Mouse (Mus musculus) gastrocnemius, postnatal 25 days (tissue): ENCODE measurements around the gene Igtp. TPM values are rescaled to one million over a fixed set of nuclear protein-coding genes. Genes with fewer than 3 reads are reported as not detected.
"Not testable (repeated sequence)": the region's sequence is repeated elsewhere in the genome, so short reads cannot be mapped to it uniquely, and the experiment has no call there.

Experiments used
- DNase-seq: peaks from one replicate; pipeline ENCODE4 v3.0.0; 2022
- long read RNA-seq, 2 experiments: library from polyadenylated mRNA; stranded (forward); transcript quantifications; one replicate each; pipeline ENCODE4 v2.0.0; 2021
- total RNA-seq, 2 experiments: library from RNA; stranded (reverse); gene quantifications; 1 replicate in 1 of 2; 2 replicates in 1 of 2; pipeline ENCODE4 v1.2.3; 2021

Igtp gene
- 1 to 10 TPM; 3.6 to 4.3 TPM for total RNA-seq
- long read RNA-seq, experiment 1, transcript Igtp-201 (3 exons, 2,022 nt): major isoform, 8 of 8 reads
- long read RNA-seq, experiment 1, partial matches to known transcripts: 0 of 8 reads
- long read RNA-seq, experiment 1, other reads (novel, unspliced or antisense): 0 of 8 reads
- long read RNA-seq, experiment 2, partial matches to known transcripts: 4 of 8 reads
- long read RNA-seq, experiment 2, other reads (novel, unspliced or antisense): 0 of 8 reads

DNA sequence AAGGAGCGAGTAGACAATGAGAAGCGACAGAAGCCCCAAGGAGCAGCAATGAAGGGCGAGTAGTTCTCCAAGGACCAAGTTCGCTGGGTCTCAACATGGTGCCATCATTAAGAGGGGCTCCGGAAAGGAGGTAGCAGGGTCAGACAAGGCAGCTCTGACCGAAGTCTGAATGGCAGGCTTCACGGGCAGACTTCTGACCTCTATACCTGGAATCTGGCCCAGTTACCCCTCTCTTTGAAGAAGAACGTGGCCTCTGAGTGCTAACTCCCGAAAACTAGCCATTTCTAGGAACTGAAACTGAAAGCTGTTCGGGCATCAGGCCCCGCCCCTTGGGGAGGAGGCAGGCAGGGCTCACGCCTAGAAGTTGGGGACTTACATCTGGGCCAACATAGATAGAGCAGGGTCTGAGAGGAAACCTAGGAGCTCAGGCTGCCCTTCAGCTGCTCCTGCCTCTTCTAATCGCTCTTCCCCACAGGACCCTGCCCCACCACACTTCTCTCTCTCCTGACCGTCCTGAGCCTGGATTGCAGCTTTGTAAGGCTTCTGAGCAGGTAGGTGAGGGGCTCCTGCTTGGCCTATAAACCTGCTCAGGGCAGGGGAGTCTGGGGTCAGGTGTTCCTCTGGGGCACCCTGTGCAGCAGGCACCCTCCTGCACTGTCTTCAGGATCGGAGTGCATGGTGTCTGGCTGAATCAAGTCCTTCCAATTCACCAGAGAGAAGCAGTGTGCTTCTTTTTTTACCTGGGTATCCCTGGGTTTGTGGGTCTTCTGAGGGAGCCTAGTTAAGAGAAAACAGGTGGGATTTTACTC is at the start of gene Igtp, which contains the start of gene Irgm2:
Gene Igtp, plus strand, starts transcription at position 328 of the 809 bp plus-strand sequence.
Gene Irgm2, plus strand, starts transcription at position 390 of the 809 bp plus-strand sequence.
- peak; percentile 77 for DNase-seq

DNA sequence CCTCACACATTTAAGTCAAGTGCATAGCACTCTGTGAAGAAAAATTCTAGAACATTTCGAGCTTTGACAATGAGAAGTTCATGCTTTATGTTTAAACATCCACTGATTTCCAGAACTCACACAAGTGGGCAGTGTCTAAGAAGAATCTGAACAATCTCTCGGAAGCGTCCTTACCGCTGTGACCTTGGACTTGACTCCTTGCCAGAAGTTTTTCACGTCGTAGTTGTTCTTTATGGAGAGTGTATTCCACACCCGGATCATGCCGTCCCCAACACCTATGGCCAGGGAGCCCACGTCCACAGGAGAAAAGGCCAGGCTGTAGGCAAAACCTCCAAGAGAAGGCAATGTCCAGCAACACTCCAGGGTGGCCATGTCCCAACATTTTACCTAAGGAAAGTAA is 43.9 kb upstream of the Igtp start:
- DNase-seq: no peak

DNA sequence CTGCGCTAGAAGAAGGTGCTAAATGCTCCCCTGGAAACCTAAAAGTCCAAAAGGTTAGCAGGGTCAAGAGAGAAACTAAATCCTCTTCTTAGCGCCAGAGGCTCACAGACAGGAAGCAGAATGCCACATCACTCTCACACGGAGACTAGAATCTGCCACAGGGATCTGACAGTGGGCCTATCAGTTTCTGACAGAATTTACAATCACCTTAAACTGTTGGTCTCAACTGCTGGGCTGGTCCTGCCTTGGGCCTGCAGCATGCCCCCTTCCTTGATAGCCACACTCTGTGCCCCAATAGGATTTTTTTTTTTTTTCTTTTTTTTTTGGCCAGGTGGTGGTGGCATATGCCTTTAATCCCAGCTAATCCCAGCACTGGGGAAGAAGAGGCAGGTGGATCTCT is 42.5 kb upstream of the Igtp start:
- no peak for DNase-seq

GRCm38 (mm10) chr11:58165072-58165471 is 34.3 kb upstream of the Igtp start:
- DNase-seq: no peak

- DNase-seq: no peak
These were observed 31.6 kb upstream of the Igtp start for GRCm38 (mm10) chr11:58167822-58168166.

DNA sequence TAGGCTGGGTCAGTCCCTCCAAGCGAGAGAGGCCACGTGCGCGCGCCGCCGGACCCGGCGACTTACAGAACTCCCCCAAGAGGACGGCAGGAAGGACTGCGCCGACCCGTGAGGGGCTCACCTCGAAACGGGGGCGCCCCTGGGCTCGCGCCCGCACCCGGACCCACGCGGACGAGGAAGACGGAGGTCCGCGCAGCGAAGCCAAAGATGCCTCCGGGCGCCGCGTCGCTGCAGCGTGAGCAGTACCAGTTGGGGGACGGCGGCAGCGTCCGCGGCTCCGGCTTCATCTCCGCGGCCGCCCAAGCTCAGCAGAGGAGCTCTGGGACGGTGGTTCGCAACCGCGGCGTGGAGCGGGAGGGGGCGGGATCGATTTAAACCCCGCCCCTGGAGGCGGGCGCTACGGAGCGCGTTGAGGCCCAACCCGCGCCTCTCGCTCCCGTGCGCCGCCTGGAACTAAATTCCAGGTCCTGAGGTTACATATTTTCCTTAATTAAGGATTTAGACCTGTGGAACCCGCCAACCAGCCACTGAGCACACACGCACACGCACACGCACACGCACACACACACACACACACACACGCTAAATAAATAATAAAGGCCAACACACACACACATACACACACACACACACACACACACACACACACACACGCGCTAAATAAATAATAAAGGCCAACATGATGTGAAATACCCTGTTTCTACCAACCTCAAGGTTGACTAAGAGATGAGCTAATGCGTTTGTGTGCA is 31.0 kb upstream of the Igtp start, which contains the start of gene Gemin5:
Gene Gemin5, minus strand, starts transcription at position 373 of the 749 bp plus-strand sequence.
- DNase-seq: peak; percentile 78

DNA sequence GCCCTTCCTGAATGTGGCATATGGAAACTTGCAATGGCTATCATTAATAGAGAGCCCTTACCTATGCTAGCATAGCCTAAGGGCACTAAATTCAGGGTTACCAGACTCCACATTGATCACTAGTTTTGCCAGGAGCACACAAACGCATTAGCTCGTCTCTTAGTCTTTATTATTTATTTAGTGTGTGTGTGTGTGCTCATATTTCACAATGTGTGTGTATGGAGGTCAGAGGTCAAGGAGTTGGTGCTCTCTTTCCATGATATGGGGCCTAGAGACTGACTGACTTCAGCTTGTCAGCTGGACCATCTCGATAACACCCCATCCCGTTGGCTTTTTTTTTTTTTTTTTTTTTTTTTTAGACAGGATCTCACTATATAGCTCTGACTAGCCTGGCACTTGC is 29.7 kb upstream of the Igtp start:
- DNase-seq: no peak

- peak; percentile 89 for DNase-seq
These were observed 27.8 kb upstream of the Igtp start, which contains the start of gene Mrpl22 for GRCm38 (mm10) chr11:58171459-58172091. Gene Mrpl22 (plus strand): TSS chr11:58171661.

- DNase-seq: peak; percentile 50
These were observed 19.8 kb upstream of the Igtp start for GRCm38 (mm10) chr11:58179563-58179962.

DNA sequence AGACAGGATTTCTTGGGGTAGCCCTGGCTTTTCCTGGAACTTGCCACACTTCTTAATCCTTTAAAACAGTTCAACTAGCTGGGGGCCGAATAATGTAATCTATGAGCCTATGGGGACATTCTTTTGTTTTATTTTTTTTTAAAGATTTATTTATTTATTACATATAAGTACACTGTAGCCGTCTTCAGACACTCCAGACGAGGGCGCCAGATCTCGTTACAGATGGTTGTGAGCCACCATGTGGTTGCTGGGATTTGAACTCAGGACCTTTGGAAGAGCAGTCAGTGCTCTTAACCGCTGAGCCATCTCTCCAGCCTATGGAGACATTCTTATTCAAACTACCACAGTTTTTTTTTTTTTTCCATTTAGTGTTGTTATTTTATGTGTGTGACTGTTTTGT is 19.4 kb upstream of the Igtp start:
- DNase-seq: not testable (repeated sequence)

GRCm38 (mm10) chr11:58180756-58181155 is 18.6 kb upstream of the Igtp start:
- DNase-seq: no peak

DNA sequence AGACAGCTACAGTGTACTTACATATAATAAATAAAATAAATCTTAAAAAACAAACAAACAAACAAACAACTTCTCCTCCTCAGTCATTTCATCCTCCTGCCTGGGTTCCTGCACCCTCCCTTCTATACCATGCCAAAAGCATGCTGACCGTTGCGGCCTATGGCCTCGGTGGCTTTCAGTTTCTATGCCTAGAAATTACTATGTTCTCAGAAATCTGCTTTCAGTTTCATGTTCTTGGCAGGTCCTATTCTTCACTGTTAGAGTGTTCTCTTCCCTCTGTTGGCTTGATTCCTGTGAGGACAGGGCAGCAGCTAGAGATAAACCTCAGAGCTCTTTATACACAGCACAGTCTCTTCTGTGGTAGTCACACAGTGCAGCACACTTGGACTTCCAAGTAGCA is 15.8 kb upstream of the Igtp start:
- DNase-seq: no peak

GRCm38 (mm10) chr11:58189675-58190074 is 9.7 kb upstream of the Igtp start:
- DNase-seq: no peak

- DNase-seq: no peak
These were observed 6.0 kb upstream of the Igtp start for GRCm38 (mm10) chr11:58193326-58193725.

DNA sequence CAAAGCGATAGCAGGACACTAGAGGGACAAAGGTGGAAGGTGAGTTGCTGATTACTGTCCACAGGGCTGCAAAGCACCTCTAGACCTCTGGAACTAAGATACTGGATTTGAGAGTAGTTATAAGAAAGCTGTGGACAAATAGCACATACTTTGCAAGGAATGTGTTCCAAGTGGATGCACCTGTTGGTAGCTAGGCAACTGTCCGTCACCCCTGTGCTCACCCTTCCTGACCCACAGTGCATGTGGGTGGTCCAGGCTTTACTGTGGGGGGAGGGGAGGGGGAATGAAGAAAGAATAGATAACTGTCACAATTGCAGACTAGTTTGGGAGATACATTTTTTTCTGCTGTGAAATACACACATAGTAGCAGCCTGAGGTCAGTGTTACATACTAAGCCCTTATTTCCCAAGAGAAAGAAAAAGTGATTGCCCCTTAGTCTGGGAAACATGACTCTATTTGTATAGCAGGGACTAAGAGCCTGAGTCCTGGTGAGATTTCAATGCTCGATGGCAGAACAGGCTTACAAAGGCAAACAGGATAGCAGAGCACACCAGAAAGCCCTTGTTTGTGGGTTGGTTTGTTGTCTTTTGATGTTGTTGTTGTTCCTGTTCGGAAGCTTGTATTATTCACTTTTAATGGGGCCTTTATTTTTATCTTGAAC is 5.4 kb upstream of the Igtp start:
- no peak for DNase-seq

GRCm38 (mm10) chr11:58198663-58199062 is 693 bp upstream of the Igtp start:
- DNase-seq: no peak

DNA sequence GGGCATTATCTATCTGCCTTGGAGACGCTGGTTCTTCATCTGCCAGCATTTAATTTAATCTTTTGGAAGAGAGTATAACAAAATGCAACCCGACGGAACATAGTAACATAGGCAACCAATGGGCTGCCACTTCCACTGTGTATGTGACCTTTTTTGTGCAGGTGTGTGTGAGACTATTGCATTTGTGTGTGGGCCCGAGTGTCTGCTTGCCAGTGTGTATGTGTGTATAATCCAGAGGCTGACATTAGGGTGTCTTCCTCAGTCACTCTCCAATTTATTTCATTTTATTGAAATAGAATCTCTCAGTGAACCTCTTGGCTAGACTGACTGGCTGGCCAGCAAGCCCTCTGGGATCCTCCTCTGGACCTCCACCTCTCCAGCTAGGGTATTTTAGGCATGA is 870 bp downstream of the Igtp start:
- DNase-seq: no peak

GRCm38 (mm10) chr11:58201052-58201451 is 1.7 kb downstream of the Igtp start:
- DNase-seq: no peak

DNA sequence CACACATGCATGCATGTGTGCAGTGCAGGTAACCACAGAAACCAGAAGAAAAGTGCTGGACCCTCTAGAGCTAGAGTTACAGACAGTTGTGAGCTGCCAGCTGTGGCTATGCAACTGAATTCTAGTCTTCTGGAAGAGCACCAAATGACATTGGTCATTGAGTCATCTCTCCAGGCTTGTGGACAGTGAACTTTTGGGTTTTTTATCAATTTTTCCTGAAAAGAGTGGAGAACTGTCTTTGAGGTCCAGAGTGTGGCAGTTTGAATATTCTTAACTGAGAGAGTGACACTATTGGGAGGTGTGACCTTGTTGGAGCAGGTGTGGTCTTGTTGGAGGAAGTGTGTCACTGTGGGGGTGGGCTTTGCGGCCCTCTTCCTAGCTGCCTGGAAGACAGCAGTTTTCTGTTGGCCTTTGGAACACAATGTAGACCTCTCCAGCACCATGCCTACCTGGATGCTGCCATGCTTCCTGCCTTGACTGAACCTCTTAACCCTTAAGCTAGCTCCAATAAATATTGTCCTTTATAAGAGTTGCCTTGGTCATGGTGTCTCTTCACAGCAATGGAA is 11.0 kb downstream of the Igtp start:
- DNase-seq: no peak

GRCm38 (mm10) chr11:58211062-58211681 is 11.8 kb downstream of the Igtp start:
- DNase-seq: no peak

DNA sequence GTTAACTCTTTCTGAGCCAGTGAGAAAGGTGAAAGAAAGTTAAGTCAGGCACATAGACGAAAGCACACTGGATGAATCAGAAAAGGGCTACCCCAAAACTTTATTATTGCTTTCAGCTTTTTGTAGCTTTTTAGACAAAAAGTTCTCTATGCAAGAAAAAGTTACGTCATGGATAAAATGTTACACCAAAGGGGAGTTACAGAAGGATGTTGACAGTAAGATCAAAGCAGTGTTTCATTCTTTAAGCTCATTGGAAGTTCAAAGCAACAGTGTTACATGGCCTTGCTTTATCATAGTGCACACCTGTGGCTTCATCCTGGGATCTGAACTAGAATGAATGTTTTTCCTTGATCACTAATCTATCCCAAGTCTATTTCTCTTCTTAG is 12.3 kb downstream of the Igtp start:
- no peak for DNase-seq
